Mouse (Mus musculus): Measurements from ENCODE around the gene Sgf29. TPM values are rescaled to one million over a fixed set of nuclear protein-coding genes. Genes with fewer than 3 reads are reported as not detected.
A peak's percentile ranks its signal among the peaks of the same experiment; 100 is the strongest.

Gene Sgf29
- 10 to 100 TPM; 25.6 to 30.3 TPM for total RNA-seq (2021)

- DNase-seq, result peak; percentile 93 to 94
These were observed at the start of gene Sgf29 for GRCm38 (mm10) chr7:126649231-126650051. Gene Sgf29, plus strand, starts transcription at chr7:126649309.

GRCm38 (mm10) chr7:126601896-126602295 lies 47.2 kb upstream of the Sgf29 start:
- no peak for DNase-seq

GRCm38 (mm10) chr7:126602650-126603049 lies 46.5 kb upstream of the Sgf29 start:
- DNase-seq, result no peak

GRCm38 (mm10) chr7:126606611-126607010 lies 42.5 kb upstream of the Sgf29 start:
- no peak for DNase-seq

GRCm38 (mm10) chr7:126607064-126607463 lies 42.0 kb upstream of the Sgf29 start:
- no peak for DNase-seq

- DNase-seq, result no peak
These were observed 41.3 kb upstream of the Sgf29 start for GRCm38 (mm10) chr7:126607796-126608195.

GRCm38 (mm10) chr7:126612736-126613135 lies 36.4 kb upstream of the Sgf29 start:
- DNase-seq, result no peak

- no peak for DNase-seq
These were observed 32.4 kb upstream of the Sgf29 start for GRCm38 (mm10) chr7:126616707-126617106.

GRCm38 (mm10) chr7:126619559-126620275 lies 29.4 kb upstream of the Sgf29 start:
- DNase-seq, result no peak

GRCm38 (mm10) chr7:126621452-126622359 lies 27.4 kb upstream of the Sgf29 start:
- DNase-seq, result no peak

DNA sequence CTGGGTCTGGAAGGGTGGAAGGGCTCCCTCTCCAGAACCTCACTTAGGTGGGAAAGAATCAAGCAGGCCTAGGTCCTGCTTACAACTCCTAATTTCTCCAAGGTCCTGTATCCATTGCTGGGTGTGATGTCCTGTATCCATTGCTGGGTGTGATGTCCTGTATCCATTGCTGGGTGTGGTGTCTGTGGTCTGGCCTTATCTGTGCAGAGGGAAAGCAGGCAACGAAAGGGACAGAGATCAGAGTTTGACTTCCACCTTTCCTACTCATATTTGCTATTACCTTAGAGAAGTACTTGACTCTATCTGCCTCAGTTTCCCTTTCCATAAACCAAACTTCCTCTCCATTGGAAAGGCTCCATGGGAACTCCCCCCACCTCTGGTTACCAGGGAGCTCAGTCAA lies 25.7 kb upstream of the Sgf29 start:
- no peak for DNase-seq

GRCm38 (mm10) chr7:126624774-126625173 lies 24.3 kb upstream of the Sgf29 start:
- DNase-seq, result no peak

GRCm38 (mm10) chr7:126625369-126625768 lies 23.7 kb upstream of the Sgf29 start:
- DNase-seq, result peak; percentile 9 to 26

DNA sequence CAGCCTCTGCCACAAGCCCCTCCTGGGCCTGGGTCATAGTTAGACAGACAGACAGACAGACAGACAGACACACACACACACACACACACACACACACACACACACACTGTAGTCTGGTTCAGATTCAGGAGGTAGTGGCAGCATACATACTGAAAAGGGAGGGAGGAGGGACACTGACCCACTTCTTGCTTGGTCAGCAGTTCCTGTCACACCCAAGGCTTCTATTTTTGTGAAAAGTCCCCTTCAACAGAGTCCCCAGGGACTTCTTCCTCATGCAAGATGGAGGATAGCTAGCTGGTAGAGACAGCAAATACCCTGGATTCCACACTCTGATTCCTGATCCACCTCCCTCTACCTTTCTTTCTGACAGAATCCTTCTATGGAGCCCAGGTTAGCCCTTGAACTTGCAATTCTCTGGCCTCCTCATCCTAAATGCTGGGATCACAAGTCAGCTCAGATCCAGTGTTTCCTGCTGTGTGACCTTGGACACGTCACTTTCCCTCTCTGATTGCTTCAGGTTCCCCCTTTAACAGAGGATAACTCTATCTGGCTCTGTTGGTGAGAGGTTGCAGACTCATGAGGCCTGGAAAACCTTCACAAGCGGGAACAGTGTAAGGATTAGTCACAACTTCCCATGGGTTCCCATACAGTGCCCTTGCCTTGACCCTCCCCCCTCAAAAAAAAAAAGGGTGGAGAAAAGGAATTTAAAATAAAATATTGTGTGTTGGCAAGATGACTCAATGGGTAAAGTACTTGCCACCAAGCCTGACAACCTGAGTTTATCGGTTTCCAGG lies 23.1 kb upstream of the Sgf29 start:
- no peak for DNase-seq

DNA sequence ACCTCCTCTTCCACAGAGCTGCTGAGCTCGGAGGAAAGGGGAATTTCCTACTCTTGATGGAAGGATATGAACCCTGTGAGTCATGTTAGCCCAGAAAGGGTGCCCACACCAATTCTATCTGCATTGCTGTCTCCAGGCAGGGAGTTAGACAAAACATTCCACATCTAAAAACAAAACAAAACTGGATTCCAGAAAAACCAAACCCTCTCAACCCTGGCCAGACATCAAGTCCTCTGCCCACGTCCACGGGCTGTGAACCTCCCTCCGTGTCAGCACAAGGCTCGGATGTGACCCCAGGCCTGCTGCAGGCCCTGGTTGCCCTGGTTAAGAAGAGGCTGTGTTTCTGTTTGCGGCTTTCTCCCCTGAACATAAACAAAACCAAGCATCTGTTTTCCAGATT lies 21.0 kb upstream of the Sgf29 start:
- no peak for DNase-seq

- no peak for DNase-seq
These were observed 19.2 kb upstream of the Sgf29 start for GRCm38 (mm10) chr7:126629915-126630314.

GRCm38 (mm10) chr7:126630824-126631518 lies 18.1 kb upstream of the Sgf29 start, which contains the start of gene Nupr1:
Gene Nupr1, minus strand, starts transcription at chr7:126630861.
- DNase-seq, result no peak

- DNase-seq, result no peak
These were observed 16.6 kb upstream of the Sgf29 start for GRCm38 (mm10) chr7:126632478-126632877.

GRCm38 (mm10) chr7:126635375-126635774 lies 13.7 kb upstream of the Sgf29 start:
- DNase-seq, result no peak

DNA sequence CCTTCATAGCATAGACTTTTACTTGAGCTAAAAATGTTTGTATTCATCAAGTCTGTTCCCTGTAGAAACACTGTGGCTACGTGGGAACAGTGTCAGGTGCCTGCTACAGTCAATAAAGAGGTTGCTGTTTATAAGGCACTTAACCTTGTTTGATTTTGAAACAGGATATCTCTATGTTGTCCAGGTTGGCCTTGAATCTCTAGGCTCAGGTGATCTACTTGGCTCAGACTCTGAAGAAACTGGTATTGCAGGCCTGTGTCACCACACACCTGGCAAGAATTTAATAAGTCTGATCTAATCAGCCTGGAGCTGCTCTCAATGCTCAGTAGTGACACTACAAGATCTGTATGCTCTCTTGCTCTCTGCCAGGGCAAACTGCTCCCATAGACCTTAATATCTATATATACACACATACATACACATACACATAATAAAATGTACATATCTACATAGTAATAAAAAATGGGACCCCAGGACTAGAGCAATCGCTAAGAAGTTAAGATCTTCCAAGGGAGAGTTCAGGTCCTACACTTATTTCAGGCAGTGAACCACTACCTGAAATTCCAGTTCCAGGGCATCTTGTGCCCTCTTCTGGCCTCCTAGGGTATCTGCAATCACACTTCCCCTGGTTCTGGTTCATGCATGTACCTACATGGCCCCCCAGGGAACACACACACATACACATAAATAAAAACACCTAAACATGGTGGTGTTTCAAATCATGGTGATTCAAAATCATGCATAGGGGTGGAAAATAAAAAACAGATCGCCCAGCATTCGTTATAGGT lies 12.2 kb upstream of the Sgf29 start:
- DNase-seq, result peak; percentile 17 to 27
